Mouse (Mus musculus): Measurements from ENCODE around the gene 4933405L10Rik.

DNA sequence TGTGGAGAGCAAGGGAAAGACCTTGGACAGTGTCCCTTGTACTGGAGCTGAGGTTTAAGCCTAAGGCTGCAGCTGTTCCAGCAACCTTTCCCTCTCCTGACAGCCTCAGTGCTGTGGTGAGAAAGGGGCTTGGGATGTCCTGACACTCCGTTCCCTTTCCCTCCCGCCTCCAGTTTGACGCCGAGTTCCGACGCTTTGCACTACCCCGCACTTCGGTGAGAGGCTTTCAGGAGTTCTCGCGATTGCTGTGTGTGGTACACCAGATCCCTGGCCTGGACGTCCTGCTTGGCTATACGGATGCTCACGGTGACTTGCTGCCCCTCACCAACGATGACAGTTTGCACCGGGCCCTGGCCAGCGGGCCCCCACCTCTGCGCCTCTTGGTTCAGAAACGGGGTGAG is 5.5 kb upstream of the 4933405L10Rik start:
- TF ChIP-seq CTCF (IDR thresholded peaks at IDR 0.05; ENCODE audit: extremely low read depth, insufficient read length, insufficient replicate concordance, low read depth, low read length), result no peak
- TF ChIP-seq POLR2A (IDR thresholded peaks at IDR 0.05; ENCODE audit: low read depth, low read length), result no peak
